Mouse (Mus musculus): ENCODE results near the gene Col16a1. TPM values are rescaled to one million over a fixed set of nuclear protein-coding genes. Genes with fewer than 3 reads are reported as not detected.

Col16a1 gene
- polyA plus RNA-seq, 1 experiment from 2014 or later = 26.6 TPM

DNA sequence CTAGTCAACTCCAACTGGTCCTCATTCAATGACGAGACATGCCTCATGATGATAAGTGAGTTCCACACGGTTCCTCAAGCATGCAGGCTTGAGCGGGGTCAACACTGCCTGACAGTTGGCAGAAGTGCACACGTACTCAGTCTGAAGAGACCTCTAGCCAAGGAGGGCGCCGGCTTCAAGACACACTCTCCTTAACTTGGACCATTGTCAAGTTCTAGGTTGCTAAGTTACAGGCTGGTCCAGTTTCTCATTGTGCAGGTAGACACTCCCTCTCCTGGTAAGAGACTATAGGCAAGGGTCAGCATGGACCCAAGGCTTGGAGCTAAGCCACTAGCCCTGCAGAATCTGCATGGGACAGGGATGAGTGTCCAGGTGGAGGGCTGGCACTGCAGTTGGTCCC lies 77.5 kb downstream of the Col16a1 start:
- no peaks in the 10 kb centered on the region for H3K4me1 ChIP-seq (ENCODE audit: control insufficient read depth, insufficient read depth, low read length)
- H3K9ac ChIP-seq (ENCODE audit: low read length) = no peak overlapping the region
- no peak overlapping the region for H3K27ac ChIP-seq (ENCODE audit: low read length)
- H3K27me3 ChIP-seq (ENCODE audit: control insufficient read depth, insufficient read depth, low read length) = no peaks in the 10 kb centered on the region
- no peak for ATAC-seq (replicated peaks; ENCODE audit: extremely low read depth, insufficient read depth, low FRiP score)
- no peaks in the 10 kb centered on the region for H3K9me3 ChIP-seq (replicated peaks; ENCODE audit: control insufficient read depth, low read length)
- no peak overlapping the region for H3K4me3 ChIP-seq (ENCODE audit: low read length)
- 74% methylated on average over 6 of the region's 6 CpGs for WGBS
- peaks cover 34% of the 10 kb centered on the region for H3K36me3 ChIP-seq (ENCODE audit: control insufficient read depth, insufficient read depth)
- no peak overlapping the region for H3K4me2 ChIP-seq (ENCODE audit: low read depth, low read length)

DNA sequence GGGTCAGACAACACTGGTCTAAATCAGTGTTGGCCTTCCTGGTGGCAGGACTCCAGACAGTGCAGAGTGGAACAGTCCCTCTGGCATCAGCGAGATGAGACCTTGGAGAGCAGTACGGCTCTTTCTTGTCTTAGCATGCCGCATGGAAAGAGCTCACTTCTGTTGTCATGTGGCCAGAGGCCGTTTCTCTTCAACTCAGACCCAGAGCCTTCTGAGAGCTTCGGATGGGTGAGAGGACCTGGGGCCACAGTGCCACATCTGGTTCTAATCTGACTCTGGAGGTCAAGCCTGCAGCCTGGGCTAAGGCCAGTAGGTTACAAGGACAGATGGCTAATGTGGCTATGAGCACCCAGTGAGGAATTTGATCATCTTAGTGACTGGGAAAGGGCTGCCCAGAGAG lies 78.3 kb downstream of the Col16a1 start:
- peaks cover 34% of the 10 kb centered on the region for H3K36me3 ChIP-seq (ENCODE audit: control insufficient read depth, insufficient read depth)
- ATAC-seq (replicated peaks; ENCODE audit: extremely low read depth, insufficient read depth, low FRiP score) = no peak; the same call in 1 of the 2 replicates
- 74% methylated on average over 5 of the region's 5 CpGs for WGBS
- H3K4me3 ChIP-seq (ENCODE audit: low read length) = no peak overlapping the region
- H3K27ac ChIP-seq (ENCODE audit: low read length) = no peak overlapping the region
- H3K4me1 ChIP-seq (ENCODE audit: control insufficient read depth, insufficient read depth, low read length) = no peaks in the 10 kb centered on the region
- no peaks in the 10 kb centered on the region for H3K9me3 ChIP-seq (replicated peaks; ENCODE audit: control insufficient read depth, low read length)
- no peaks in the 10 kb centered on the region for H3K27me3 ChIP-seq (ENCODE audit: control insufficient read depth, insufficient read depth, low read length)
- H3K9ac ChIP-seq (ENCODE audit: low read length) = no peak overlapping the region
- H3K4me2 ChIP-seq (ENCODE audit: low read depth, low read length) = no peak overlapping the region

DNA sequence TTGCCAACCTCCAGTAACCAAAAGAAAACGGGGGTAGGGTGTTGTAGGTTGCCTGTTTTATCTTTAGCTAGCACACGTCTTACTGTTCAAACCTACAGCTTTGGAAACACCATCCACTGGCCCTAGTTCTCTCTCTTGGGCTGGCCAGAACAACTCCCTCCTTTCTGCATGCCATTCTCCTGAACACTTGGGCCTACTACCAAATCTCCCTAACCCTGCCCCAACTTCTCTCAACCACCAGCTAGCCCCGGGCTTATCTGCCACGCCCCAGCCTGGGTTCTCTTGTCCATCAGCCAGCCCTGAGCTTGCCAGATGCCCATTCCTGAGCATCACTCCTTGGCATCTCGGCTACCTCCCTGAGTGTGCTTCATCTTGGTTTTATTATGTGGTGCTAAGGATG lies 81.3 kb downstream of the Col16a1 start:
- Histone ChIP-seq H3K27ac (ENCODE audit: low read length) (no peak overlapping the region), H3K27me3 (ENCODE audit: control insufficient read depth, insufficient read depth, low read length) (no peaks in the 10 kb centered on the region), H3K4me3 (ENCODE audit: low read length) (no peak overlapping the region), H3K4me1 (ENCODE audit: control insufficient read depth, insufficient read depth, low read length) (no peaks in the 10 kb centered on the region), H3K9me3 (replicated peaks; ENCODE audit: control insufficient read depth, low read length) (no peaks in the 10 kb centered on the region), H3K9ac (ENCODE audit: low read length) (no peak overlapping the region), H3K36me3 (ENCODE audit: control insufficient read depth, insufficient read depth) (peaks cover 21% of the 10 kb centered on the region), H3K4me2 (ENCODE audit: low read depth, low read length) (no peak overlapping the region)
- no peak for ATAC-seq (replicated peaks; ENCODE audit: extremely low read depth, insufficient read depth, low FRiP score)
- 75% methylated on average over 5 of the region's 5 CpGs for WGBS

DNA sequence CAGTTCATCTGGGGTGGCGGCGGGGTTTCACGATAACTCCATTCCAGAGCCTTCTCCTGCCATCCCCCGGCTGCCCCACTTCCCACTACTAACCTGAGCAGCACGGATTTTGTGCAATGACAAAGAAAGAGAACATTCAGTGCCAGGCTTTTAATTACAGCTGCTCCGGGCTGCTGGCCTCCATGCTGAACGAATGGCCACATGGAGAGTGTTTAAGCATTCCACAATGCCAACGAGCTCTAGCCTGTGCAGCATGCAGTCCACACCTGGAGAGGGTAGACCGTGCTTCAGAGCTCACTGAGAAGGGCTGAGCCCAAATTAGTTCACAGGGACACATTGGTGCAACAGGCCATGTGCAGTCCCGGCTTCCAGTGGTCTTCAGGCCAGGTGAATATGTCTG lies 82.4 kb downstream of the Col16a1 start:
- no peaks in the 10 kb centered on the region for H3K4me1 ChIP-seq (ENCODE audit: control insufficient read depth, insufficient read depth, low read length)
- H3K36me3 ChIP-seq (ENCODE audit: control insufficient read depth, insufficient read depth) = peaks cover 19% of the 10 kb centered on the region
- no peaks in the 10 kb centered on the region for H3K9me3 ChIP-seq (replicated peaks; ENCODE audit: control insufficient read depth, low read length)
- H3K4me2 ChIP-seq (ENCODE audit: low read depth, low read length) = no peak overlapping the region
- ATAC-seq (replicated peaks; ENCODE audit: extremely low read depth, insufficient read depth, low FRiP score) = no peak
- H3K4me3 ChIP-seq (ENCODE audit: low read length) = no peak overlapping the region
- 80% methylated on average over 10 of the region's 10 CpGs for WGBS
- no peak overlapping the region for H3K9ac ChIP-seq (ENCODE audit: low read length)
- no peaks in the 10 kb centered on the region for H3K27me3 ChIP-seq (ENCODE audit: control insufficient read depth, insufficient read depth, low read length)
- H3K27ac ChIP-seq (ENCODE audit: low read length) = no peak overlapping the region

DNA sequence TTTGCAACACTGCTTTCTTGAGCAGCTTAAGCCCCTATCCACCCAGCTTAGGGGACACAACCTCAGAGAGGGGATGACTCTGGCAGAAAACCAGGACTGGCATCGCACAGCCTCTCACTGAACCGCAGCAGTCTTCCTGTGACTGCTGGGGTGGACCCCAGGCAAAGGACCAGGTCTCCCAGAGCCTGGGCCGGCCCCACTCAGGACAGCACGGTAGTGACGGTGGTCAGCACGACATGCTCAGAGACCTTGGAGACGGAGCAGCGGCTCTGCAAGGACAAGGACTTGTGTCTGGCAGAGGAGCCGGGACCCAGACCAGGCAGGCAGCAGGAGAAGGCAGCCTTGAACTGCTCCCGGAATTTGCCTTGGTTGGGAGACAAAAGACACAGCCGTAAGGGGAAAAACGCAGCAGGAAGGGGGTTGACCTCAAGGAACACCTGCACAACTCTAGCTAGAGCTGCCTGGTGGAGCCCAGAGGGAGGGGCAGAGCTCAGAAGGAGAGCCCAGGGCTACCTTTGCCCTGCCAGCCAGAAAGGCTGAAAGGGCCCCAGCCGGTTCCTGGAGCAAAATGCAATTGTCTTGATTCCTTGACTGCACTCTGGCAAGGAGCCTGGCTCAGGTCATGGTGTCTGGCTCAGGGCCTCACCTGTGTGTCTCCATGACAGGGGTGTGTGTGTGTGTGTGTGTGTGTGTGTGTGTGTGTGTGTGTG lies 83.2 kb downstream of the Col16a1 start:
- H3K9me3 ChIP-seq (replicated peaks; ENCODE audit: control insufficient read depth, low read length) = no peaks in the 10 kb centered on the region
- no peak overlapping the region for H3K9ac ChIP-seq (ENCODE audit: low read length)
- H3K4me2 ChIP-seq (ENCODE audit: low read depth, low read length) = no peak overlapping the region
- no peak for ATAC-seq (replicated peaks; ENCODE audit: extremely low read depth, insufficient read depth, low FRiP score)
- H3K4me3 ChIP-seq (ENCODE audit: low read length) = no peak overlapping the region
- 65% methylated on average over 13 of the region's 13 CpGs for WGBS
- no peak overlapping the region for H3K27ac ChIP-seq (ENCODE audit: low read length)
- 0 out of 2 replicates have a peak, but pooled peaks cover 2% of the 10 kb centered on the region for H3K27me3 ChIP-seq (ENCODE audit: control insufficient read depth, insufficient read depth, low read length)
- H3K36me3 ChIP-seq (ENCODE audit: control insufficient read depth, insufficient read depth) = peaks cover 12% of the 10 kb centered on the region
- no peaks in the 10 kb centered on the region for H3K4me1 ChIP-seq (ENCODE audit: control insufficient read depth, insufficient read depth, low read length)

DNA sequence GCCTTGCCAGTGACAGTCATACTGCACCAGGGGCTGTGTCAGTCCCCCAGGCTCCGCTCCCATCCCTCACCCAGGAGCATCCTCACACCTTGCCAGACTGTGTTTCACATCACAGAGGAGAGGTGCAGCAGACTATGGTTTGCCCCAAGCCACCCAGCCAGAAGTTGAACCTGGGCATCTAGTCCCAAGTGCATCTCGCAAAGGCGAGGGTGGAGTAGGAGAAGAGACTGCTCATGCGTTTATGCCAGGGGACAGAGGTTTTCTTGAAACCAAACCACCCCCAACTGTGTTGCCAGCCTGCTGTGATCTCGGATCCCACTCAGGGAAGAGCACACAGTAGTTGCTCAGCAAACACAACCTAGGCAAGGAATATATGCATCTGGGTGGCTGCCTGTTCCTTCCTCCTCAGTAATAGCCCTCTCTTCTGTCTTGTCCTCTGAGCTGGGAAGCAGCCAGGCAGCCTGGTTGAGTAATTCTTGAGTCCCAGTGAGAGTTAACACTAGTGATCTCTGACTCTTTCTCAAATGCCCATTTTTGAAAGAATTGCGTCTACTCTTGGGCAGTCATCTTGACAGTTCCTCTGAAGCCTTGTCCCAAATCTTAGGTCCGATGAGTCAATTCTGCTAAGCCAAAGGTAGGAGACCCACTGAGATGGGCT lies 83.9 kb downstream of the Col16a1 start:
- Histone ChIP-seq H3K27ac (ENCODE audit: low read length) (no peak overlapping the region), H3K4me1 (ENCODE audit: control insufficient read depth, insufficient read depth, low read length) (no peaks in the 10 kb centered on the region), H3K27me3 (ENCODE audit: control insufficient read depth, insufficient read depth, low read length) (peaks cover 6% of the 10 kb centered on the region; the same call in 1 of the 2 replicates), H3K4me3 (ENCODE audit: low read length) (no peak overlapping the region), H3K4me2 (ENCODE audit: low read depth, low read length) (no peak overlapping the region), H3K36me3 (ENCODE audit: control insufficient read depth, insufficient read depth) (peaks cover 10% of the 10 kb centered on the region), H3K9ac (ENCODE audit: low read length) (no peak overlapping the region), H3K9me3 (replicated peaks; ENCODE audit: control insufficient read depth, low read length) (no peaks in the 10 kb centered on the region)
- ATAC-seq (replicated peaks; ENCODE audit: extremely low read depth, insufficient read depth, low FRiP score) = no peak
- WGBS = 83% methylated on average over 7 of the region's 7 CpGs

DNA sequence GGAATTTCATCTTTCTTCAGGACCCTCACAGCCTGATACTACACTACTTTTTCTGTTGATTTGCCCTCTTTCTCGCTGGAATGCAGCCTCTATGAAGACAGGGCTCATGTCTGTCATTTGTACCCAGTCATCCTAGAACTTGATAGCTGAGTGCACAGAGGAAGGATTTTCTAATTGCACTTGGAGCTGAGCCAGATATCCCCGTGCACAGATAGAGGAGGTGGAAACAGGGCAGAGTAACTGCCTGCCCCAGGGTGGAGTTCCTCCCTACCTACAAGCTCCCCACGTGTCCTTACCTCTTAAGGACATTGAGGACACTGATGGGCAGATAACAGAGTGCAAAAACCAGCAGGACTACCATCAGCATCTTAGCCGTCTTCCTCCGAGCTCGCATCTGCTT lies 85.8 kb downstream of the Col16a1 start:
- Histone ChIP-seq H3K9me3 (replicated peaks; ENCODE audit: control insufficient read depth, low read length) (no peaks in the 10 kb centered on the region), H3K36me3 (ENCODE audit: control insufficient read depth, insufficient read depth) (no peaks in the 10 kb centered on the region), H3K27ac (ENCODE audit: low read length) (no peak overlapping the region), H3K4me2 (ENCODE audit: low read depth, low read length) (no peak overlapping the region), H3K9ac (ENCODE audit: low read length) (no peak overlapping the region), H3K27me3 (ENCODE audit: control insufficient read depth, insufficient read depth, low read length) (peaks cover 16% of the 10 kb centered on the region), H3K4me3 (ENCODE audit: low read length) (no peak overlapping the region), H3K4me1 (ENCODE audit: control insufficient read depth, insufficient read depth, low read length) (peaks cover 2% of the 10 kb centered on the region; the same call in 1 of the 2 replicates)
- ATAC-seq (replicated peaks; ENCODE audit: extremely low read depth, insufficient read depth, low FRiP score) = no peak
- WGBS = 41% methylated on average over 6 of the region's 6 CpGs

DNA sequence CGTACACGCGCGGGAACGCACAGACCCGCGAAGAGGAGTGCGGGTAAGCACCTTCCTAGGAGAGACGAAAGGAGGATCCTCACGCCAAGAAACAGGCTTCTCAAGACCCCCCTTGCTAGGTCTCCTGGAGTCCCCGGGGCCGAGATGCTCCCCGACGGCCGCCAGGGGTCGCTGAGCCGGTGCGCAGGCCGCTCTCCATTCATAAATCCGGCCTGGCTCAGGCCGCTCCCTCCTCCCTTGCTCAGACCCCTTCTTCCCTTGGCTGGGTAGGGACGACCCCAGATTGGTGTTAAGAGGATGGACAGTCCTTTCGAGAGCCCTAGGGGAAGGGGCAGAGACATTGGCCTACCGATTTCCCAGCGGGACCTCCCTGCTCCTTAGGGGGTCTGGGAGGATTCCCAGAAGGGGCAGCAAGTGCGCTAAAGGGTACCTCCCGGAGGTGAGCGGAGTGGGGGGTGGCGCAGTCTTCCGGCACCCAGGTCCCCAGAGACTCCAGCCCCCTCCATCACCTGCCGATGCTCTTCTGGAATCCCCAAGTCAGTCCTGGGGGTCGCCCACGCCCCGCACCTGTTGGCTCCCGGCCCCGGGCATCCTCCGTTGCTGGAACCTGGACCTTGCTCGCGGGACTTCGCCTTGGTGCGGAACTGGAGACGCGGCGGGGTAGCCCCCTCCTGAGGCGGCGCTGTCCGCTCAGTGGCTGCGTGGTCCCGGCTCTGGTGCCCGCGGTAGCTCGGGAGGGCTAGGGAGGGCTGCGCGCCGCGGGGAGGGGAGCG lies 91.0 kb downstream of the Col16a1 start:
- Histone ChIP-seq H3K4me1 (ENCODE audit: control insufficient read depth, insufficient read depth, low read length) (peaks cover 11% of the 10 kb centered on the region), H3K9me3 (replicated peaks; ENCODE audit: control insufficient read depth, low read length) (no peaks in the 10 kb centered on the region), H3K27ac (ENCODE audit: low read length) (no peak overlapping the region), H3K4me3 (ENCODE audit: low read length) (peak overlapping the region; percentile 47), H3K4me2 (ENCODE audit: low read depth, low read length) (peak overlapping the region; percentile 75), H3K27me3 (ENCODE audit: control insufficient read depth, insufficient read depth, low read length) (peaks cover 42% of the 10 kb centered on the region), H3K36me3 (ENCODE audit: control insufficient read depth, insufficient read depth) (no peaks in the 10 kb centered on the region), H3K9ac (ENCODE audit: low read length) (peak overlapping the region; percentile 47; the same call in 1 of the 2 replicates)
- WGBS = under 1% methylated on average over 57 of the region's 57 CpGs
- peak; percentile 69 for ATAC-seq (replicated peaks; ENCODE audit: extremely low read depth, insufficient read depth, low FRiP score)

DNA sequence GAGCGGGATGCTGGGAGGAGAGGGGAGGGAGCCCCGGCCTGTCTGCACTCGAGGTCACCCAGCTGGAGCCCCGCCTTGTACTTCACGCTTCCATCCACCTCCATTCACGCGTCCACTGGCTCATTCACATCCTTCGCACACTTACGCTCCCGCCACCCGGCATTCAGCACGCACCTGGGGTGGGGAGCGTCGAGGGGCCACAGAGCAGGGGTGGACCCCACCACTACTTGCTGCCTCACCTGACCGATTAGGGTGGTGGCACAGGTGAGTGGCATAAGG lies 91.5 kb downstream of the Col16a1 start, which contains the start of gene Hcrtr1:
Gene Hcrtr1, minus strand, starts transcription at position 146 of the 279 bp plus-strand sequence.
- peaks cover 42% of the 10 kb centered on the region for H3K27me3 ChIP-seq (ENCODE audit: control insufficient read depth, insufficient read depth, low read length)
- H3K4me1 ChIP-seq (ENCODE audit: control insufficient read depth, insufficient read depth, low read length) = peaks cover 11% of the 10 kb centered on the region
- H3K9ac ChIP-seq (ENCODE audit: low read length) = peak within 1 kb of the TSS; percentile 47; the same call in 1 of the 2 replicates
- no peak; the same call in 1 of the 2 replicates for ATAC-seq (replicated peaks; ENCODE audit: extremely low read depth, insufficient read depth, low FRiP score)
- 3% methylated on average over 15 of the region's 15 CpGs for WGBS
- no peaks in the 10 kb centered on the region for H3K9me3 ChIP-seq (replicated peaks; ENCODE audit: control insufficient read depth, low read length)
- H3K4me2 ChIP-seq (ENCODE audit: low read depth, low read length) = peak within 1 kb of the TSS; percentile 75
- H3K27ac ChIP-seq (ENCODE audit: low read length) = no peak within 1 kb of the TSS
- peak within 1 kb of the TSS; percentile 47 for H3K4me3 ChIP-seq (ENCODE audit: low read length)
- no peaks in the 10 kb centered on the region for H3K36me3 ChIP-seq (ENCODE audit: control insufficient read depth, insufficient read depth)
